Mouse (Mus musculus): ENCODE measurements around the gene Tpk1. TPM values are rescaled to one million over a fixed set of nuclear protein-coding genes. Genes with fewer than 3 reads are reported as not detected.
A peak's percentile ranks its signal among the peaks of the same experiment; 100 is the strongest.

Tpk1 gene
- polyA plus RNA-seq, 1 experiment from 2014 or later, result 4.9 TPM

DNA sequence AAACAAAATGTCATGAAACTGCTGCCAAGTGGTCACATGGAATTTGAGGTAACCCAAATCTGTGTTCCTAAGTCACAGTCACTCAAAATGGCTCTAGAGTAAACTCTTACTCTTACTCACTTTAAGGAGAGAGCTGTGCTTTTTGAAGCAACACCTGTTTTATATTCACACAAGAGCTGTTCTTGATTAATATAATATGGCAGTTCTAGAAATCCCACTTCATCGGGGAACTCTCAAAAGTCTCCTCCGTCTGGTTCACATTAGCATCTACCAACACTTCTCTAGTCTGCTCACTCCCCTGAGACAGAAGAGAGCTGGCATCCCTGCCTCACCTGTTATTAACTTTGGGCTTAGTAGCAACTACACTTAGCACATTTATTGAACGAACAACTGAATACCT is 305.9 kb downstream of the Tpk1 start:
- ATAC-seq (ENCODE audit: low FRiP score), result no peak
- Histone ChIP-seq H3K4me2 (no peak overlapping the region), H3K27me3 (no peaks in the 10 kb centered on the region), H3K9ac (no peak overlapping the region), H3K4me1 (0 out of 2 replicates have a peak, but pooled peaks cover 5% of the 10 kb centered on the region), H3K36me3 (replicated peaks) (no peaks in the 10 kb centered on the region), H3K27ac (no peak overlapping the region), H3K9me3 (no peaks in the 10 kb centered on the region), H3K4me3 (replicated peaks) (no peak overlapping the region)
- 81% methylated on average over 3 of the region's 3 CpGs for WGBS

- H3K4me2 ChIP-seq, result no peak overlapping the region
- H3K4me1 ChIP-seq, result peaks cover 6% of the 10 kb centered on the region; the same call in 1 of the 2 replicates
- H3K36me3 ChIP-seq (replicated peaks), result no peaks in the 10 kb centered on the region
- H3K4me3 ChIP-seq (replicated peaks), result no peak overlapping the region
- no peaks in the 10 kb centered on the region for H3K27me3 ChIP-seq
- WGBS, result 70% methylated on average over 9 of the region's 9 CpGs
- ATAC-seq (ENCODE audit: low FRiP score), result peak; percentile 23; the same call in 1 of the 2 replicates
- no peaks in the 10 kb centered on the region for H3K9me3 ChIP-seq
- H3K27ac ChIP-seq, result no peak overlapping the region
- H3K9ac ChIP-seq, result no peak overlapping the region
These were observed 311.4 kb downstream of the Tpk1 start for GRCm38 (mm10) chr6:43354562-43355241.

GRCm38 (mm10) chr6:43353446-43353845 is 312.6 kb downstream of the Tpk1 start:
- no peak overlapping the region for H3K9ac ChIP-seq
- H3K4me1 ChIP-seq, result peaks cover 6% of the 10 kb centered on the region; the same call in 1 of the 2 replicates
- no peak for ATAC-seq (ENCODE audit: low FRiP score)
- no peaks in the 10 kb centered on the region for H3K27me3 ChIP-seq
- no peak overlapping the region for H3K27ac ChIP-seq
- H3K4me3 ChIP-seq (replicated peaks), result no peak overlapping the region
- no peak overlapping the region for H3K4me2 ChIP-seq
- no peaks in the 10 kb centered on the region for H3K36me3 ChIP-seq (replicated peaks)
- no peaks in the 10 kb centered on the region for H3K9me3 ChIP-seq
- 95% methylated on average over 4 of the region's 4 CpGs for WGBS

- Histone ChIP-seq H3K4me1 (no peaks in the 10 kb centered on the region), H3K9ac (no peak overlapping the region), H3K36me3 (replicated peaks) (no peaks in the 10 kb centered on the region), H3K9me3 (no peaks in the 10 kb centered on the region), H3K4me2 (no peak overlapping the region), H3K27me3 (no peaks in the 10 kb centered on the region), H3K27ac (no peak overlapping the region), H3K4me3 (replicated peaks) (no peak overlapping the region)
- ATAC-seq (ENCODE audit: low FRiP score), result no peak
- 73% methylated on average over 4 of the region's 4 CpGs for WGBS
These were observed 317.0 kb downstream of the Tpk1 start for GRCm38 (mm10) chr6:43349083-43349482.

GRCm38 (mm10) chr6:43347637-43348036 is 318.4 kb downstream of the Tpk1 start:
- 98% methylated on average over 1 of the region's 1 CpGs for WGBS
- H3K36me3 ChIP-seq (replicated peaks), result no peaks in the 10 kb centered on the region
- H3K9me3 ChIP-seq, result no peaks in the 10 kb centered on the region
- H3K4me2 ChIP-seq, result no peak overlapping the region
- H3K4me1 ChIP-seq, result no peaks in the 10 kb centered on the region; the same call in 1 of the 2 replicates
- ATAC-seq (ENCODE audit: low FRiP score), result no peak
- H3K27me3 ChIP-seq, result no peaks in the 10 kb centered on the region
- H3K27ac ChIP-seq, result no peak overlapping the region
- no peak overlapping the region for H3K9ac ChIP-seq
- H3K4me3 ChIP-seq (replicated peaks), result no peak overlapping the region

GRCm38 (mm10) chr6:43343006-43343405 is 323.1 kb downstream of the Tpk1 start:
- Histone ChIP-seq H3K36me3 (replicated peaks) (no peaks in the 10 kb centered on the region), H3K4me3 (replicated peaks) (no peak overlapping the region), H3K9ac (no peak overlapping the region), H3K9me3 (no peaks in the 10 kb centered on the region), H3K27me3 (no peaks in the 10 kb centered on the region), H3K4me1 (peaks cover 4% of the 10 kb centered on the region; the same call in 1 of the 2 replicates), H3K27ac (no peak overlapping the region), H3K4me2 (no peak overlapping the region)
- ATAC-seq (ENCODE audit: low FRiP score), result no peak
- WGBS, result 91% methylated on average over 1 of the region's 1 CpGs

GRCm38 (mm10) chr6:43342386-43342785 is 323.7 kb downstream of the Tpk1 start:
- no peaks in the 10 kb centered on the region for H3K27me3 ChIP-seq
- no peak overlapping the region for H3K27ac ChIP-seq
- 49% methylated on average over 2 of the region's 2 CpGs for WGBS
- no peak overlapping the region for H3K4me3 ChIP-seq (replicated peaks)
- no peak overlapping the region for H3K4me2 ChIP-seq
- H3K4me1 ChIP-seq, result peaks cover 6% of the 10 kb centered on the region; the same call in 1 of the 2 replicates
- H3K9ac ChIP-seq, result no peak overlapping the region
- peak; percentile 44; the same call in 1 of the 2 replicates for ATAC-seq (ENCODE audit: low FRiP score)
- H3K36me3 ChIP-seq (replicated peaks), result no peaks in the 10 kb centered on the region
- no peaks in the 10 kb centered on the region for H3K9me3 ChIP-seq

- peaks cover 10% of the 10 kb centered on the region; the same call in 1 of the 2 replicates for H3K4me1 ChIP-seq
- no peak for ATAC-seq (ENCODE audit: low FRiP score)
- WGBS, result 68% methylated on average over 2 of the region's 2 CpGs
- no peaks in the 10 kb centered on the region for H3K36me3 ChIP-seq (replicated peaks)
- no peak overlapping the region for H3K4me3 ChIP-seq (replicated peaks)
- no peaks in the 10 kb centered on the region for H3K9me3 ChIP-seq
- no peaks in the 10 kb centered on the region for H3K27me3 ChIP-seq
- H3K27ac ChIP-seq, result no peak overlapping the region
- H3K4me2 ChIP-seq, result no peak overlapping the region
- no peak overlapping the region for H3K9ac ChIP-seq
These were observed 327.3 kb downstream of the Tpk1 start for GRCm38 (mm10) chr6:43338804-43339203.

GRCm38 (mm10) chr6:43337491-43337961 is 328.6 kb downstream of the Tpk1 start:
- Histone ChIP-seq H3K36me3 (replicated peaks) (no peaks in the 10 kb centered on the region), H3K9ac (no peak overlapping the region), H3K4me2 (no peak overlapping the region), H3K27ac (no peak overlapping the region), H3K4me1 (peaks cover 12% of the 10 kb centered on the region; the same call in 1 of the 2 replicates), H3K27me3 (no peaks in the 10 kb centered on the region), H3K9me3 (no peaks in the 10 kb centered on the region), H3K4me3 (replicated peaks) (no peak overlapping the region)
- peak; percentile 46; the same call in 1 of the 2 replicates for ATAC-seq (ENCODE audit: low FRiP score)
- 47% methylated on average over 10 of the region's 10 CpGs for WGBS

- no peak overlapping the region for H3K27ac ChIP-seq
- ATAC-seq (ENCODE audit: low FRiP score), result no peak
- no peak overlapping the region for H3K9ac ChIP-seq
- 80% methylated on average over 3 of the region's 3 CpGs for WGBS
- no peak overlapping the region for H3K4me3 ChIP-seq (replicated peaks)
- no peaks in the 10 kb centered on the region for H3K36me3 ChIP-seq (replicated peaks)
- no peaks in the 10 kb centered on the region for H3K9me3 ChIP-seq
- H3K4me1 ChIP-seq, result 0 out of 2 replicates have a peak, but pooled peaks cover 9% of the 10 kb centered on the region
- no peak overlapping the region for H3K4me2 ChIP-seq
- H3K27me3 ChIP-seq, result no peaks in the 10 kb centered on the region
These were observed 330.4 kb downstream of the Tpk1 start for GRCm38 (mm10) chr6:43335619-43336234.

DNA sequence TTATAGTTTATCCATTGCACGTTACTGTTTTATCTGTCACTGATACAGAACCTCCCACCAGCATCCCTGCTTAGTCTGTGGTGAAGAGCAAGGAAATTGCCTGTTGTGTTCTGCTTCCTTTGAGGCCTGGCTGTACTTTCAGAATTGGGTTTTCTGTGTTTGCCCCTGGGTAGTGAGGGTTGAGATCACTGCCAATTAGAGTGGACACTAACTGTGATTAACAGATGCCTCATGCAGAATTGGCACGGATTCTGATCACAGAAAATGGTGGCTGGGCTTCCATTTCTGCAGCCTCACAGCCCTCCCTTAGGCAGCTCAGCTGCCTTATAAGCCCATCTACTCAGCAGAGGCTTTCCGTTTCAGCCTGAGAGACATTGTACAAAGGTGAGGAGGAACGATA is 332.6 kb downstream of the Tpk1 start:
- Histone ChIP-seq H3K4me3 (replicated peaks) (no peak overlapping the region), H3K9me3 (no peaks in the 10 kb centered on the region), H3K27me3 (no peaks in the 10 kb centered on the region), H3K36me3 (replicated peaks) (no peaks in the 10 kb centered on the region), H3K9ac (no peak overlapping the region), H3K4me2 (no peak overlapping the region), H3K27ac (no peak overlapping the region), H3K4me1 (0 out of 2 replicates have a peak, but pooled peaks cover 9% of the 10 kb centered on the region)
- no peak for ATAC-seq (ENCODE audit: low FRiP score)
- WGBS, result 51% methylated on average over 4 of the region's 4 CpGs

DNA sequence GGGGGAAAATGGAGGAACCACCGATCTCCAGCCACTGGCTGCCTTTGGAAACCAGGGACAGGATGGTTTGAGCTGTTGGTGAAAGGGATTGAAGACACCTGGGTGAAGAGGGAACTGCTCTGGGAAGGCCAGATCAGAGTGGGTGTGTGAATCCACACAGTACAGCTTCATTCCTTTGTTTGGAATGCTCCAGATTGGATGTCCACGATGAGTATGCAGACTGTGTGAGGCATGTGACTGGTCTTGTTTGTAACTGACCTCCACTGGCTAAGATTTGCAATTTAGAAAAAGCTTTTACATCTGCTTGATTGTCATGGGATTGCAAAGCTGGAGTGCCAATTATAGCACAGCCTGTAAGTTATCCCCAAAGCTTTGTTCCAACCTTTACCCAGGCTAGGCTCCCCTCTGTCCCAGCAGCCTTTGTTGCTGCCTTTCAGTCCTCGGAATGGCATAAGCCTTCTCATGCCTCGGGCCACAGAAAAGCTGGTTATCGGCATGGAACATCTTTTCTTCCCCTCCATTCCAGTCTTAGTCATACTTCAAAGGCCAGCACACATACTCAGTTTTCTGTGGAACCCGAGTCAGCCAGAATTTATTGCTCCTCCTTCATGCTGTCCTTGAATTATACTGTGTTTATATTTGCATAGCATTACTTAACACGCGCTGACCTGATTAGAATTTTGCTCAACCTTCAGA is 353.0 kb downstream of the Tpk1 start:
- H3K27ac ChIP-seq, result no peak overlapping the region
- H3K9ac ChIP-seq, result no peak overlapping the region
- H3K36me3 ChIP-seq (replicated peaks), result no peaks in the 10 kb centered on the region
- no peak overlapping the region for H3K4me3 ChIP-seq (replicated peaks)
- no peaks in the 10 kb centered on the region for H3K9me3 ChIP-seq
- peaks cover 4% of the 10 kb centered on the region; the same call in 1 of the 2 replicates for H3K4me1 ChIP-seq
- 46% methylated on average over 8 of the region's 8 CpGs for WGBS
- H3K27me3 ChIP-seq, result no peaks in the 10 kb centered on the region
- peak; percentile 30; the same call in 1 of the 2 replicates for ATAC-seq (ENCODE audit: low FRiP score)
- H3K4me2 ChIP-seq, result no peak overlapping the region

All from forebrain, embryonic 12.5 days (tissue).